Mouse (Mus musculus) G1E (cell line): ENCODE measurements around the gene Ppp1r13l. TPM values are rescaled to one million over a fixed set of nuclear protein-coding genes. Genes with fewer than 3 reads are reported as not detected.

ENCODE experiments used
- ATAC-seq: 2 replicates; pipeline ENCODE4 v1.8.0; 2016; ENCODE audit warnings: mild to moderate bottlenecking; ENCODE audit not compliant: insufficient number of reproducible peaks, poor library complexity, low FRiP score, severe bottlenecking; ENCODE audit errors: extremely low read depth
- DNase-seq: peaks from one replicate; pipeline ENCODE4 v3.0.0; 2012; ENCODE audit warnings: low spot score
- H3K27me3 ChIP-seq: 2 replicates; pipeline ENCODE4 v1.6.1; 2012; ENCODE audit warnings: mild to moderate bottlenecking, low read length, inconsistent platforms; ENCODE audit not compliant: insufficient read depth
- H3K36me3 ChIP-seq: replicated peaks from 2 replicates; pipeline ENCODE3; 2012; ENCODE audit warnings: mild to moderate bottlenecking, inconsistent platforms
- H3K4me1 ChIP-seq: 2 replicates; pipeline ENCODE4 v1.6.1; 2012; ENCODE audit warnings: low read depth, low read length, inconsistent platforms, mixed read lengths; ENCODE audit not compliant: insufficient read depth
- H3K4me3 ChIP-seq: 2 replicates; pipeline ENCODE4 v1.5.1; 2012; ENCODE audit warnings: low read depth, mild to moderate bottlenecking, inconsistent platforms, low read length, moderate library complexity, mixed read lengths
- H3K9me3 ChIP-seq: replicated peaks from 2 replicates; pipeline ENCODE4 v1.6.1; 2012; ENCODE audit warnings: inconsistent platforms
- CTCF ChIP-seq: IDR thresholded peaks from 2 replicates; pipeline ENCODE4 v1.5.1; 2012; ENCODE audit warnings: low read depth, low read length, inconsistent platforms, mixed read lengths
- GATA1 ChIP-seq: IDR thresholded peaks from 2 replicates; pipeline ENCODE4 v1.6.1; 2012; ENCODE audit warnings: borderline replicate concordance, low read length, inconsistent platforms, mixed read lengths
- GATA2 ChIP-seq: IDR thresholded peaks from 2 replicates; pipeline ENCODE4 v1.6.1; 2012; ENCODE audit warnings: low read depth, low read length, inconsistent platforms, borderline replicate concordance
- POLR2AphosphoS5 ChIP-seq: IDR thresholded peaks from 2 replicates; pipeline ENCODE4 v1.6.1; 2012; ENCODE audit warnings: low read depth, low read length, inconsistent platforms; ENCODE audit not compliant: insufficient replicate concordance
- TAL1 ChIP-seq: conservative IDR thresholded peaks from 2 replicates; pipeline ENCODE4 v1.6.1; 2012; ENCODE audit warnings: low read depth, low read length, inconsistent platforms, mixed read lengths
- polyA plus RNA-seq: library from polyadenylated mRNA; stranded (reverse); fragments of >175 nt; gene quantifications from 2 replicates; pipeline ENCODE4 v1.2.3, GENCODE M21; 2012
- total RNA-seq, 2 experiments: library from RNA; stranded (forward) in 1 of 2; stranded (reverse) in 1 of 2; fragments of 200-1000 nt in 1 of 2; fragments of >200 nt in 1 of 2; fragmentation: Nextera tagmentation in 1 of 2; gene quantifications; 2 replicates each; pipeline ENCODE4 v1.2.3; 2014 to 2017

Ppp1r13l gene
- 8.5 and 15.2 TPM in 2 replicates for total RNA-seq (2014; fragmentation: Nextera tagmentation)
- total RNA-seq (2017) = 0.93 and 1.1 TPM in 2 replicates
- polyA plus RNA-seq = 32.9 and 38.0 TPM in 2 replicates

- peaks cover 76% of the 10 kb centered on the region for H3K4me1 ChIP-seq
- H3K27me3 ChIP-seq = no peaks in the 10 kb centered on the region
- H3K4me3 ChIP-seq = peak within 1 kb of the TSS; percentile 86
- ATAC-seq (peak; percentile 47), DNase-seq (peak; percentile 74)
- TF ChIP-seq POLR2AphosphoS5 (no peak), GATA2 (no peak), TAL1 (no peak), CTCF (no peak)
- no peaks in the 10 kb centered on the region for H3K9me3 ChIP-seq
- peaks cover 60% of the 10 kb centered on the region for H3K36me3 ChIP-seq
Observed at GRCm38 (mm10) chr7:19359299-19359891, at the start of gene Ppp1r13l, which contains the start of gene Cd3eap. Gene Ppp1r13l, plus strand, starts transcription at chr7:19359749. Gene Cd3eap, minus strand, starts transcription at chr7:19359483.

- peak within 1 kb of the TSS; percentile 73 for H3K4me3 ChIP-seq
- no peaks in the 10 kb centered on the region for H3K36me3 ChIP-seq
- peaks cover 41% of the 10 kb centered on the region for H3K27me3 ChIP-seq
- ATAC-seq (peak; percentile 50; the same call in 1 of the 2 replicates), DNase-seq (peak; percentile 80)
- TF ChIP-seq TAL1 (no peak), CTCF (no peak), GATA2 (no peak)
- no peaks in the 10 kb centered on the region for H3K9me3 ChIP-seq
- H3K4me1 ChIP-seq = peaks cover 36% of the 10 kb centered on the region
Observed at GRCm38 (mm10) chr7:19309884-19310641, 49.5 kb upstream of the Ppp1r13l start, which contains the start of gene Fosb. Gene Fosb, minus strand, starts transcription at chr7:19310051.

GRCm38 (mm10) chr7:19311991-19312390 lies 47.6 kb upstream of the Ppp1r13l start:
- no peak for DNase-seq
- TF ChIP-seq GATA2 (no peak), POLR2AphosphoS5 (no peak), GATA1 (no peak), TAL1 (no peak), CTCF (no peak)
- H3K27me3 ChIP-seq = peaks cover 48% of the 10 kb centered on the region
- ATAC-seq = no peak
- H3K4me1 ChIP-seq = peaks cover 45% of the 10 kb centered on the region
- H3K4me3 ChIP-seq = no peak overlapping the region
- no peaks in the 10 kb centered on the region for H3K9me3 ChIP-seq
- no peaks in the 10 kb centered on the region for H3K36me3 ChIP-seq

GRCm38 (mm10) chr7:19314033-19314432 lies 45.5 kb upstream of the Ppp1r13l start:
- Histone ChIP-seq H3K4me3 (no peak overlapping the region), H3K4me1 (peaks cover 38% of the 10 kb centered on the region), H3K36me3 (no peaks in the 10 kb centered on the region), H3K9me3 (no peaks in the 10 kb centered on the region), H3K27me3 (peaks cover 59% of the 10 kb centered on the region)
- DNase-seq = no peak
- no peak for ATAC-seq
- TF ChIP-seq CTCF = no peak
- no peak for TF ChIP-seq POLR2AphosphoS5
- no peak for TF ChIP-seq GATA1
- TF ChIP-seq GATA2 = no peak
- TF ChIP-seq TAL1 = no peak

- H3K4me1 ChIP-seq = peaks cover 39% of the 10 kb centered on the region
- DNase-seq = no peak
- no peak overlapping the region; the same call in 1 of the 2 replicates for H3K4me3 ChIP-seq
- TF ChIP-seq TAL1 (no peak), GATA1 (no peak), CTCF (no peak), GATA2 (no peak), POLR2AphosphoS5 (no peak)
- ATAC-seq = no peak
- no peaks in the 10 kb centered on the region for H3K36me3 ChIP-seq
- H3K9me3 ChIP-seq = no peaks in the 10 kb centered on the region
- peaks cover 70% of the 10 kb centered on the region for H3K27me3 ChIP-seq
Observed at GRCm38 (mm10) chr7:19316451-19317161, 42.9 kb upstream of the Ppp1r13l start.

- no peak for DNase-seq
- H3K4me1 ChIP-seq = peaks cover 39% of the 10 kb centered on the region
Observed at GRCm38 (mm10) chr7:19318201-19318600, 41.3 kb upstream of the Ppp1r13l start.

More at GRCm38 (mm10) chr7:19318201-19318600, 41.3 kb upstream of the Ppp1r13l start:
- no peaks in the 10 kb centered on the region for H3K9me3 ChIP-seq
- TF ChIP-seq GATA2 (no peak), CTCF (no peak), GATA1 (no peak), TAL1 (no peak), POLR2AphosphoS5 (no peak)
- H3K36me3 ChIP-seq = no peaks in the 10 kb centered on the region
- ATAC-seq = no peak
- no peak overlapping the region for H3K4me3 ChIP-seq
- H3K27me3 ChIP-seq = peaks cover 70% of the 10 kb centered on the region
